Mouse (Mus musculus) brown adipose tissue, adult 24 weeks (tissue): ENCODE measurements at regions not wholly inside any gene's neighbourhood (a gene's known extent, or its start where the extent isn't known, plus 50 kb on each side); places are given as distances from the start of the nearest gene placed in this dataset.
A peak's percentile ranks its signal among the peaks of the same experiment; 100 is the strongest.
"Not testable (repeated sequence)": the region's sequence is repeated elsewhere in the genome, so short reads cannot be mapped to it uniquely, and the experiment has no call there.

Experiments used
- H3K27ac ChIP-seq: fragments of 200-500 bp; replicated peaks from 2 replicates; pipeline ENCODE4 v1.5.1; 2012; ENCODE audit warnings: low read depth, mild to moderate bottlenecking, low read length
- H3K4me1 ChIP-seq: fragments of 200-500 bp; 2 replicates; pipeline ENCODE4 v1.6.1; 2012; ENCODE audit warnings: low read length, mixed read lengths; ENCODE audit not compliant: control insufficient read depth, insufficient read depth, insufficient read length
- H3K4me3 ChIP-seq: fragments of 200-500 bp; 2 replicates; pipeline ENCODE4 v1.5.1; 2012; ENCODE audit warnings: low read depth, mild to moderate bottlenecking, low read length, moderate library complexity; ENCODE audit not compliant: insufficient read depth

GRCm38 (mm10) chr7:122820587-122821535, 144.6 kb upstream of the Rbbp6 start:
- Histone ChIP-seq H3K4me3 (no peak overlapping the region), H3K27ac (peak overlapping the region; percentile 92)

GRCm38 (mm10) chr7:122823429-122823828, 142.1 kb upstream of the Rbbp6 start:
- H3K4me1 ChIP-seq, result peaks cover 12% of the 10 kb centered on the region
- H3K27ac ChIP-seq, result 0 out of 2 replicates have a peak overlapping the region, but pooled peaks have one; percentile 26
- H3K4me3 ChIP-seq, result no peak overlapping the region

More at GRCm38 (mm10) chr7:122820587-122821535, 144.6 kb upstream of the Rbbp6 start:
- H3K4me1 ChIP-seq, result peaks cover 17% of the 10 kb centered on the region

GRCm38 (mm10) chr7:122839091-122839490, 126.4 kb upstream of the Rbbp6 start:
- Histone ChIP-seq H3K27ac (no peak overlapping the region), H3K4me1 (no peaks in the 10 kb centered on the region), H3K4me3 (no peak overlapping the region)

- Histone ChIP-seq H3K27ac (no peak overlapping the region), H3K4me1 (peaks cover 11% of the 10 kb centered on the region; the same call in 1 of the 2 replicates)
These were observed 120.7 kb upstream of the Rbbp6 start for GRCm38 (mm10) chr7:122844831-122845230.

GRCm38 (mm10) chr7:122847376-122847775, 118.1 kb upstream of the Rbbp6 start:
- H3K4me3 ChIP-seq, result no peak overlapping the region
- H3K4me1 ChIP-seq, result peaks cover 11% of the 10 kb centered on the region; the same call in 1 of the 2 replicates
- no peak overlapping the region for H3K27ac ChIP-seq

More at GRCm38 (mm10) chr7:122844831-122845230, 120.7 kb upstream of the Rbbp6 start:
- no peak overlapping the region for H3K4me3 ChIP-seq

- H3K4me3 ChIP-seq, result no peak overlapping the region
- 0 out of 2 replicates have a peak, but pooled peaks cover under 1% of the 10 kb centered on the region for H3K4me1 ChIP-seq
- H3K27ac ChIP-seq, result no peak overlapping the region
These were observed 92.1 kb upstream of the Rbbp6 start for GRCm38 (mm10) chr7:122873386-122873785.

GRCm38 (mm10) chr7:122876286-122876685, 89.2 kb upstream of the Rbbp6 start:
- Histone ChIP-seq H3K4me3 (no peak overlapping the region), H3K27ac (no peak overlapping the region), H3K4me1 (no peaks in the 10 kb centered on the region)

- not testable (repeated sequence) for H3K27ac ChIP-seq, H3K4me1 ChIP-seq, H3K4me3 ChIP-seq
These were observed 83.5 kb upstream of the Rbbp6 start for GRCm38 (mm10) chr7:122881890-122882500.

- H3K4me3 ChIP-seq, result no peak overlapping the region
- H3K4me1 ChIP-seq, result no peaks in the 10 kb centered on the region
- no peak overlapping the region for H3K27ac ChIP-seq
These were observed 78.7 kb upstream of the Rbbp6 start for GRCm38 (mm10) chr7:122886737-122887136.

GRCm38 (mm10) chr7:122897148-122897547, 68.3 kb upstream of the Rbbp6 start:
- Histone ChIP-seq H3K4me1 (no peaks in the 10 kb centered on the region), H3K4me3 (no peak overlapping the region)

GRCm38 (mm10) chr7:122906056-122906455, 59.4 kb upstream of the Rbbp6 start:
- H3K4me3 ChIP-seq, result no peak overlapping the region
- H3K4me1 ChIP-seq, result no peaks in the 10 kb centered on the region
- H3K27ac ChIP-seq, result no peak overlapping the region

More at GRCm38 (mm10) chr7:122897148-122897547, 68.3 kb upstream of the Rbbp6 start:
- H3K27ac ChIP-seq, result no peak overlapping the region

- no peak overlapping the region for H3K4me3 ChIP-seq
- H3K27ac ChIP-seq, result no peak overlapping the region
- H3K4me1 ChIP-seq, result no peaks in the 10 kb centered on the region
These were observed 56.2 kb upstream of the Rbbp6 start for GRCm38 (mm10) chr7:122909296-122909695.
